Mouse (Mus musculus) heart, postnatal 10 days (tissue): ENCODE results near the gene Itgb1bp2. TPM values are rescaled to one million over a fixed set of nuclear protein-coding genes. Genes with fewer than 3 reads are reported as not detected.
"Not testable (repeated sequence)": the region's sequence is repeated elsewhere in the genome, so short reads cannot be mapped to it uniquely, and the experiment has no call there.

Experiments used
- DNase-seq, 2 experiments: peaks; one replicate each; pipeline ENCODE4 v3.0.0; 2021
- intact Hi-C: fragments of 180-260 bp; cut with DNase I; formaldehyde crosslinking; loops from one replicate; pipeline ENCODE4 v1.15.1; 2025
- total RNA-seq, 2 experiments: library from RNA; stranded (reverse); gene quantifications; 2 replicates each; pipeline ENCODE4 v1.2.3; 2021

Gene Itgb1bp2
- 100 to 1,000 TPM; 180 to 204 TPM for total RNA-seq

DNA sequence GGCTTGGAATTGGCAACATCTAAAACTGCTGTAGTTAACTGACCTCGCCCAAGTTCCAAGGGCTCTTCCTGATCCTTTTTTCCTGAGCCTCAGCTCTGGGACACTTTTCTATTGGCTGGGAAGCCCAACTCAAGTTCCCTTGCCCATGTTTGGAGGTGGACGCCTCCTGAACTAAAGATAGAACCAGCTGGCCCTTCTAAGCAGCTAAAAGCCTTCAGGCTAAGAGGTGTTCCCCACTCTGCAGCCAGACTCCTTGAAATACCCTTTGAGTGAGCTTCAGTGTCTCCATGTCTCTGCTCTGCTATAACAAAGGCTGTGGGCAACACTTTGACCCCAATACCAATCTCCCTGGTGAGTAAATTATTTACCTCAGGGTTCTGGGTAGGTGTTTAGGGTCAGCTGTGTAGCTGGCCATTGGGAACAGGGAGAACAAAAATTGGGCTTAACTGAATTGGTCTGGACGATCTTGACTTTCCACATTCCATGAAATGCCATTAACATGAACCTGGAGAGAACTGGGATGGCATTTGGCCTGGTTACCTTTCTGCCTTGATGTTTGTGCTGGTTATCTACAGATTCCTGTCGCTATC is at the start of gene Itgb1bp2:
TSS of gene Itgb1bp2 (plus strand) at position 203 of the 590 bp plus-strand sequence.
- DNase-seq, result peak; percentile 61 to 64

DNA sequence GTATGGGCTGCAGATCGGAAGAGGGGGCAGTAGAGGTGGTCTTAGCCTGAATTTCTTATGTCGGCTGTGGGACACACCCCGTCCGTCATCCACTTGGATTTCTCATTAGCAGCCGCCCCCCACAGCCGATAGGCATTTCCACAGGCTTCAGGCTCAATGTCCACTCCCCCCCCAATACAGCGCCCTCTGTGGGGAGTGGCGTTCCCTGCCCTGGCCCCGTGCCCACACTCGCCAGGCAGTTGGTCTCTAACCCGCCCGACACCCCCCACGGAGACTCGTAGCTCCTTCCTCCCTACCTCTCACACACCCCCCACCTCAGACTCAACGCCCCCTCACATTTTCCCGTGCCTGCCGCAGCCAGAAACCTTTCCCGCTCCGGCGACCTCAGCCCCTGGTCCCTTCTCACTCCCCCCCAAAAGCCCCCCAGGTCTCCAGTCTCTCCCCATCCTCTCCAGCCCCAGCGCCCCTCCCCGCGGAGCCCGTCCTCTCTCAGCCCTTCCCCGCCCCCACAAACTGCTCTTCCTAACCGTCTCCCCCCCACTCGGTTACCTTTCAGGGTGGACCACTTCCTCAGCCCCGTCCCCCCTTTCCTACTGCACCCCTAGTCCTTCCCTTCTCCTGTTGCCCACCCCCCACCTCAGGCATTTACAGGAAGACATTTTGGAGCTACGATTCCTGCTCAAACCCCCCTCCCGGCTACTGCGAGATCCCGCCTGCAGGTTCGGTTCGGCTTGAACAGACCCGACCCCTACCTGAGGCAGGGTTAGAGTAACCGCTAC is 29.8 kb upstream of the Itgb1bp2 start:
- intact Hi-C loops, result loop anchor here (1.0 kb wide), 1 partner anchor 10 kb away; the partner anchor contains the start of gene Nono
- DNase-seq, result peak; percentile 44 to 67

More for the DNA sequence above, at the start of gene Itgb1bp2:
- intact Hi-C loops, result no loop called here

- intact Hi-C loops, result loop anchor here (1.0 to 10.0 kb wide), 2 partner anchors 9 to 145 kb away; partner anchors contain the start of genes Med12 and Nono
- DNase-seq, result peak; percentile 88 to 90
These were observed 28.9 kb upstream of the Itgb1bp2 start for GRCm38 (mm10) chrX:101419725-101420699.

GRCm38 (mm10) chrX:101420700-101421095 is 28.2 kb upstream of the Itgb1bp2 start, which contains the start of gene Zmym3:
Gene Zmym3 (minus strand): TSS chrX:101420849.
- intact Hi-C loops, result loop anchor here (10.0 kb wide), 1 partner anchor 146 kb away; the partner anchor contains the start of gene Med12

GRCm38 (mm10) chrX:101423462-101423861 is 25.4 kb upstream of the Itgb1bp2 start:
- DNase-seq, result no peak
- intact Hi-C loops, result loop anchor here (10.0 kb wide), 1 partner anchor 149 kb away; the partner anchor contains the start of gene Med12

More at GRCm38 (mm10) chrX:101420700-101421095, 28.2 kb upstream of the Itgb1bp2 start, which contains the start of gene Zmym3:
- peak in 1 of 2 experiments; percentile 9 for DNase-seq

- intact Hi-C loops, result loop anchor here (10.0 kb wide), 1 partner anchor 153 kb away; the partner anchor contains the start of gene Med12
- peak; percentile 9 to 30 for DNase-seq
These were observed 21.1 kb upstream of the Itgb1bp2 start for GRCm38 (mm10) chrX:101427774-101428173.

DNA sequence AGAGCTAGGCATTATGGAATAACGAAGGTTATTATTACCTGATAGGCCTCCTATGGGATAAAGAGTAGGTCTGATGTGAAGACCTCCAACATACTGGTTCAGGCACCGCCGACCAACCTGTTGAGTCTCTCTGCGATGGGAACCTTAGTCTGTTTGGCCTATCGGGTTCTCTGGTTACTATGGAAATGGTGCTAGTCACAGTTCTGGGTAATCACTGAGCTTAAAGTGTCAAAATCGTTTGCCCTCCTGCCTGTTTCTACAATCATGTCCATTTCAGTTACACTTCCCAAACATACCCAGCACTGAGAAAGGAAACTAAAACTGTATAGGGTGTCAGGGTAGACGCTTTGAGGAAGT is 20.1 kb upstream of the Itgb1bp2 start:
- intact Hi-C loops, result loop anchor here (1.0 to 10.0 kb wide), 2 partner anchors 9 to 154 kb away; partner anchors contain the start of gene Med12
- no peak for DNase-seq

DNA sequence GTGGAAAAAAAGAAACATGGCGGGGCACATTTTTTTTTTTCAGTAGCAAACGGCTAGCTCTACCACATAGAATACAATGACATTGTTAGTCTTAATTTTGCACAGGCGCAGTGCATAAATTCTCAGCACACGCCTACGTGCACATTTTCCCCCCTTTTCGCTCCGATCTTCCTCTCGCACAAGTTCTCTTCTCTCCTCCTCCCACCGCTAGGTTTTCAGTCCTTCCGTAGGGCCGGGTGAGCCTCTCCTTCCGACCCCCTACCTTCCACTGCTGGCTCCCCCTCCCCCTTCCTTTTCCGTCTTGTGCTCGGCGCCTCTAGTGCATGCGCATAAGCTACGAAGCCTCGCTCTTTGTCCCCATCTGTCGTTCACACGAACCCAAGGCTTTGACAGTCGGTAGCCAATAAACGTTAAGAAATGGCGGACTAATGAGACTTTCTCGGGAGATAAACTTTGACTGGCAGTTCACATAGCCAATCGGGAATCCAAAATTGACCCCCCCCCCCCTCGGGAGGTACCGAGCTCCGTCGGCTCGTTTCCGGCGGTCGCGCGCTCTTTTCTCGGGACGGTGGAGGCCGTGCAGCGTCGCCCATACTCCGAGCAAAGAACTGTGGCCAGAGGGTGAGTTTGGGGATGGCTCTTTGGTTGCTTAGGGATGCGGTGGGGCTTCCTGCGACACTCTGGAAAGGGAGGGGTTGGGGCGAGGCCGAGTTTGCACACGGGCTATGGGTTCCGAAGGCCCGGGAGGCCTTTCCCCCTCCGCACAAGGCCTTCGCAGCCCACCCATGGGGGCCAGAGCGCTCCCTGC is 19.5 kb upstream of the Itgb1bp2 start, which contains the start of gene Nono:
TSS of gene Nono (plus strand) at position 177 of the 808 bp plus-strand sequence.
- intact Hi-C loops, result loop anchor here (1.0 to 10.0 kb wide), 2 partner anchors 10 to 155 kb away; partner anchors contain the start of gene Med12
- DNase-seq, result peak; percentile 87 to 88

GRCm38 (mm10) chrX:101429976-101430375 is 18.9 kb upstream of the Itgb1bp2 start:
- intact Hi-C loops, result loop anchor here (1.0 to 10.0 kb wide), 2 partner anchors 11 to 155 kb away; partner anchors contain the start of gene Med12
- DNase-seq, result no peak

GRCm38 (mm10) chrX:101451147-101451546 is 2.3 kb downstream of the Itgb1bp2 start:
- intact Hi-C loops, result no loop called here
- no peak for DNase-seq

GRCm38 (mm10) chrX:101451591-101451990 is 2.7 kb downstream of the Itgb1bp2 start:
- no peak for DNase-seq
- intact Hi-C loops, result no loop called here

- intact Hi-C loops, result no loop called here
- DNase-seq, result no peak
These were observed 23.3 kb downstream of the Itgb1bp2 start for GRCm38 (mm10) chrX:101472202-101472601.

- intact Hi-C loops, result no loop called here
- DNase-seq, result no peak
These were observed 32.9 kb downstream of the Itgb1bp2 start for GRCm38 (mm10) chrX:101481604-101482350.

GRCm38 (mm10) chrX:101486487-101487152 is 37.7 kb downstream of the Itgb1bp2 start:
- intact Hi-C loops, result not testable (repeated sequence)
- DNase-seq, result peak; percentile 38 to 65
